Mouse (Mus musculus) G1E (cell line): ENCODE measurements around the gene Ldlr. TPM values are rescaled to one million over a fixed set of nuclear protein-coding genes. Genes with fewer than 3 reads are reported as not detected.

ENCODE experiments used
- ATAC-seq: 2 replicates; pipeline ENCODE4 v1.8.0; 2016; ENCODE audit warnings: mild to moderate bottlenecking; ENCODE audit not compliant: insufficient number of reproducible peaks, poor library complexity, low FRiP score, severe bottlenecking; ENCODE audit errors: extremely low read depth
- DNase-seq: peaks from one replicate; pipeline ENCODE4 v3.0.0; 2012; ENCODE audit warnings: low spot score
- H3K27me3 ChIP-seq: 2 replicates; pipeline ENCODE4 v1.6.1; 2012; ENCODE audit warnings: mild to moderate bottlenecking, low read length, inconsistent platforms; ENCODE audit not compliant: insufficient read depth
- H3K36me3 ChIP-seq: replicated peaks from 2 replicates; pipeline ENCODE3; 2012; ENCODE audit warnings: mild to moderate bottlenecking, inconsistent platforms
- H3K4me1 ChIP-seq: 2 replicates; pipeline ENCODE4 v1.6.1; 2012; ENCODE audit warnings: low read depth, low read length, inconsistent platforms, mixed read lengths; ENCODE audit not compliant: insufficient read depth
- H3K4me3 ChIP-seq: 2 replicates; pipeline ENCODE4 v1.5.1; 2012; ENCODE audit warnings: low read depth, mild to moderate bottlenecking, inconsistent platforms, low read length, moderate library complexity, mixed read lengths
- H3K9me3 ChIP-seq: replicated peaks from 2 replicates; pipeline ENCODE4 v1.6.1; 2012; ENCODE audit warnings: inconsistent platforms
- CTCF ChIP-seq: IDR thresholded peaks from 2 replicates; pipeline ENCODE4 v1.5.1; 2012; ENCODE audit warnings: low read depth, low read length, inconsistent platforms, mixed read lengths
- GATA1 ChIP-seq: IDR thresholded peaks from 2 replicates; pipeline ENCODE4 v1.6.1; 2012; ENCODE audit warnings: borderline replicate concordance, low read length, inconsistent platforms, mixed read lengths
- GATA2 ChIP-seq: IDR thresholded peaks from 2 replicates; pipeline ENCODE4 v1.6.1; 2012; ENCODE audit warnings: low read depth, low read length, inconsistent platforms, borderline replicate concordance
- POLR2AphosphoS5 ChIP-seq: IDR thresholded peaks from 2 replicates; pipeline ENCODE4 v1.6.1; 2012; ENCODE audit warnings: low read depth, low read length, inconsistent platforms; ENCODE audit not compliant: insufficient replicate concordance
- TAL1 ChIP-seq: conservative IDR thresholded peaks from 2 replicates; pipeline ENCODE4 v1.6.1; 2012; ENCODE audit warnings: low read depth, low read length, inconsistent platforms, mixed read lengths
- polyA plus RNA-seq: library from polyadenylated mRNA; stranded (reverse); fragments of >175 nt; gene quantifications from 2 replicates; pipeline ENCODE4 v1.2.3, GENCODE M21; 2012
- total RNA-seq, 2 experiments: library from RNA; stranded (forward) in 1 of 2; stranded (reverse) in 1 of 2; fragments of 200-1000 nt in 1 of 2; fragments of >200 nt in 1 of 2; fragmentation: Nextera tagmentation in 1 of 2; gene quantifications; 2 replicates each; pipeline ENCODE4 v1.2.3; 2014 to 2017

Ldlr gene
- total and polyA plus RNA-seq, 3 experiments = 21.9 to 52.1 (median 37.5) TPM

DNA sequence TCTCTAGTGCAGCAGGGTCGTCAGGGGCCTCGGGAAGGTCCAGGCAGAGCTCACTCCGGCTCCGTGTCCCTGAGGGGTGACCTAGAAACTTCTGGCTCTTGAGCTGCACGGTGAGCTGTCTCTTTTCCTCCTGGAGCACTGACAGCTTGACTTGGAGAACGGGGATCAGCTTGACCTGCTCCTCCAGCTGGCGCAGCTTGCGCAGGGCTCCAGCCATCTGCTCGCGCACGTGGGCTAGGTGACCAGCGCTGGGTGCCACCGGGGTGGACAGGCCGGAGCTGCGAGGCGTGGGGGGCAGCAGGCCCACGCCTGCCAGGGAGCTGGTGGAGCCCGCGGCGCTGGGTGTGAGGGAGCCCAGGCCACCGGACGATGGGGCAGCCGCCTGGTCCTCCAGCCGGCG lies 71.6 kb downstream of the Ldlr start:
- ATAC-seq = no peak
- TF ChIP-seq CTCF = no peak
- no peak for TF ChIP-seq POLR2AphosphoS5
- no peak for TF ChIP-seq TAL1
- no peak for DNase-seq

DNA sequence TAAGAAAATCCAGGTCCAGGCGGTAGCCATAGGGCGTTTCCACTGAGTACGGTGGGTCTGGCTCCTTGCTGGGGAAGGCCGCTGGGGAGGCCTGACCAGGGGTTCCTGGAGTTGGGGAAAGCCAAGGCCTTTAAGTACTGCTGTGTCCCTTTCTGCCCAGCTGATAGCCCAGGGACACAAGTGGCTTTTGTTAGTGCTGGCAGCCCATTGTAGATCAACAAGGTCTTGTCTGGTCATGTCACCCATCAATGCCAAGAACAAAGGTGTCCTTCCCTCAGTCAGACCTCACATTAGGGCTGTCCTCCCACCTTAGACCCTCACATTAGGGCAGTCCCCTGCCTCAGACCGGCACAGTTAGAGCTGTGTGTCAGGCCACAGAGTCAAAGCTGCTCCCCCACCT lies 72.3 kb downstream of the Ldlr start:
- no peak for ATAC-seq
- Histone ChIP-seq H3K36me3 (no peaks in the 10 kb centered on the region), H3K9me3 (no peaks in the 10 kb centered on the region), H3K27me3 (peaks cover 54% of the 10 kb centered on the region), H3K4me1 (peaks cover 11% of the 10 kb centered on the region), H3K4me3 (no peak overlapping the region)
- no peak for DNase-seq
- TF ChIP-seq GATA2 = no peak
- TF ChIP-seq POLR2AphosphoS5 = no peak
- TF ChIP-seq TAL1 = no peak
- no peak for TF ChIP-seq CTCF
- TF ChIP-seq GATA1 = no peak

More for the DNA sequence above, 71.6 kb downstream of the Ldlr start:
- H3K9me3 ChIP-seq = no peaks in the 10 kb centered on the region
- H3K27me3 ChIP-seq = peaks cover 53% of the 10 kb centered on the region
- peaks cover 11% of the 10 kb centered on the region for H3K4me1 ChIP-seq
- no peaks in the 10 kb centered on the region for H3K36me3 ChIP-seq
- no peak overlapping the region; the same call in 1 of the 2 replicates for H3K4me3 ChIP-seq

GRCm38 (mm10) chr9:21796259-21796658 lies 73.0 kb downstream of the Ldlr start:
- no peak overlapping the region for H3K4me3 ChIP-seq
- no peaks in the 10 kb centered on the region for H3K36me3 ChIP-seq
- no peaks in the 10 kb centered on the region for H3K9me3 ChIP-seq
- no peak for ATAC-seq
- peaks cover 57% of the 10 kb centered on the region for H3K27me3 ChIP-seq
- DNase-seq = no peak
- TF ChIP-seq GATA1 = no peak
- no peak for TF ChIP-seq GATA2
- no peak for TF ChIP-seq CTCF
- TF ChIP-seq TAL1 = no peak
- TF ChIP-seq POLR2AphosphoS5 = no peak
- H3K4me1 ChIP-seq = peaks cover 11% of the 10 kb centered on the region

GRCm38 (mm10) chr9:21796919-21797318 lies 73.6 kb downstream of the Ldlr start:
- Histone ChIP-seq H3K4me1 (peaks cover 11% of the 10 kb centered on the region), H3K4me3 (no peak overlapping the region), H3K36me3 (no peaks in the 10 kb centered on the region), H3K9me3 (no peaks in the 10 kb centered on the region), H3K27me3 (peaks cover 57% of the 10 kb centered on the region)
- no peak for ATAC-seq
- TF ChIP-seq TAL1 = no peak
- TF ChIP-seq GATA2 = no peak
- TF ChIP-seq GATA1 = no peak
- TF ChIP-seq POLR2AphosphoS5 = no peak
- no peak for TF ChIP-seq CTCF
- DNase-seq = no peak

GRCm38 (mm10) chr9:21797921-21798344 lies 74.7 kb downstream of the Ldlr start:
- H3K9me3 ChIP-seq = no peaks in the 10 kb centered on the region
- peaks cover 11% of the 10 kb centered on the region for H3K4me1 ChIP-seq
- H3K4me3 ChIP-seq = peak overlapping the region; percentile 65; the same call in 1 of the 2 replicates
- ATAC-seq (no peak), DNase-seq (no peak)
- H3K27me3 ChIP-seq = peaks cover 55% of the 10 kb centered on the region
- TF ChIP-seq GATA1 (no peak), GATA2 (no peak), CTCF (no peak), TAL1 (no peak), POLR2AphosphoS5 (no peak)
- H3K36me3 ChIP-seq = no peaks in the 10 kb centered on the region

DNA sequence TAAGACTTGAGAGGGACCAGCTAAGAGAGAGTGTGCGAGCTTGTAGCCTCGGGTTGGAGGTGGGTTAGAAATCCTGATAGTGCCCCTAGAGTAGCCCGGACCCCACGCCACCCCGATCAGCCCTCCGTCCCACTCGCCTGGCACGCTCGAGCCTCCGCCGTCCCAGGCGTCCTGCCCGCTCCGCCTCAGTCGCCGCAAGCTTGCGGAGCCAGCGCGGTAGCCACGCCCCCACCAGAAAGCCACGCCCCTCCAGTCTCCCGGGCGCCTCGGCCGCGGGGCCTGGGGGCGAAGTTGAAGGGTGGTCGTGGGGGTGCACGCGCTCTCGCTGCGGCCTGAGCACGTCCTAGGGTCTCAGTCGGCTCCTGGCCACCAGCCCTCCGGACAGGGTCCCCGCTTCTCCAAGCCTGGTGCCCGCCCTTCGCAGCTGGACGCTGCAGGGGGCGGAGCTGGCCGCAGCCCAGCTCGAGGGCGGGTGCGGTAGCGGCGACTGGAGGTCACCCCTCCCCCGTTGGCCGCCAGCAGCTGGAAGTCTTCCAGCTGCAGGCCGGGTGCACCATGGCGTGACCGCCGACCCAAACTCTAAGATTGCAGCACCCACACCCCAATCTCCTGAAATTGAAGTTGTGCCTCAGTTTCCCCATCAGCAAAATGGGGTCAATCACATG lies 75.2 kb downstream of the Ldlr start, which contains the start of gene Kank2:
Kank2 (minus strand) TSS at position 400 of the 665 bp plus-strand sequence.
- peaks cover 11% of the 10 kb centered on the region for H3K4me1 ChIP-seq
- H3K36me3 ChIP-seq = no peaks in the 10 kb centered on the region
- peaks cover 58% of the 10 kb centered on the region for H3K27me3 ChIP-seq
- H3K4me3 ChIP-seq = peak within 1 kb of the TSS; percentile 65
- ATAC-seq (no peak), DNase-seq (no peak)
- H3K9me3 ChIP-seq = no peaks in the 10 kb centered on the region
- no peak for TF ChIP-seq CTCF
- no peak for TF ChIP-seq GATA2
